Mouse (Mus musculus): ENCODE measurements at regions not wholly inside any gene's neighbourhood (a gene's known extent, or its start where the extent isn't known, plus 50 kb on each side); places are given as distances from the start of the nearest gene placed in this dataset.
"Not testable (repeated sequence)": the region's sequence is repeated elsewhere in the genome, so short reads cannot be mapped to it uniquely, and the experiment has no call there.

DNA sequence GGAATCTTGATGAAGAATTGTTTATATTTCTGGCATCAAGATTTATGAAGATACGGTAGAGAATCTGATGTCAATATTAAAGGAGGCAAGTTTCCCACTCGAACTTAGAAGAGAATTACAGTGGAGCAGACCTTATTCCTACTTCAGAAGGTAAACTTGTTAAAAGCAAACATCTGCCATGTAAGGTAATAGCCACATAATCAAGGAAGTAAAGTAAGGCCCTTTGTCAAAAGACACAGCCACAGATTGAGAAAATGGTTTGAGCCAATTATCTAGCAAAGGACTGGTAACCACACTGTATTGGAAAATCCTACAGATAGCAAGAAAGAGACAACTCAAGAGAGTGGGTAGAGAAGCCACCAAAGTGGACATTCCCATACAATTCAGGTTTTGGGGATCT, 111.4 kb upstream of the Gm5148 start:
- ATAC-seq (ENCODE audit: low TSS enrichment) = no peak

GRCm38 (mm10) chr3:37835135-37835534, 110.8 kb upstream of the Gm5148 start:
- no peak for ATAC-seq (ENCODE audit: low TSS enrichment)

DNA sequence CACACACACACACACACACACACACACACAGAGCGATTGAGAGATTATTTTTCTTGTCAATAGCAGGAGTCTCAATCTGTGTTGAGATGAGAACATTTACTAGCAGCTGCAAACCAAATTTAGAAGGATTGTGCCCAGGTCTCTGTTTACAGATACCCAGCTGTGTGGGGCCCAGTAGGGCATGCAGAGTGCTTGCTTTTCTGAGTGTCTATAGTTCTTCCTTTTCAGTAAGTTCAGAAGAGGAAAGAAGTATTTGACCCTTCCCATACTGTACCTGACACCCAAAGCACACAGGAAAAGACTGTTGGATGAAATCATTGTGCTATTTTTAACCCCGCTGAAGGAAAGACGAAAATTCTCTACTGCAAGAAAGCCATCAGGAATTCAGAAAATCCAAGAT, 110.3 kb upstream of the Gm5148 start:
- no peak for ATAC-seq (ENCODE audit: low TSS enrichment)

DNA sequence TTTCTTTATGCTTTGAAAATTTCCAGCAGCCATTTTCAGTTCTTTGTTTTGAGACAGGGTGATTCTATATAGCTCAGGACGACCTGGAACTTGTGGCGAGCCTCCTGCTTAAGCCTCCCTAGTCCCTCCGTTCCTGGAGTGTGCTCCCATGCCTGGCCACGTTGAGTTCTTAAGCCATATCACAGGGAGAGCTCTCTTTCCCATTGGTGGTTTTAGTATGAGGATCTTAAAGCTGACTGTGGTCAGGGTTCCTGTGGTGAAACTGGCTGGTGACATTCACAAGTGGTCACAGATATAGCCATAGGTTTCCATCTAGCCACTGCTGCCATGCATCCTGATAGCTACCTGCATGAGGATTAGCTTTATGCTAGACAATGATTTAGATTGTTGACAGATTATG, 109.1 kb upstream of the Gm5148 start:
- ATAC-seq (ENCODE audit: low TSS enrichment) = no peak

DNA sequence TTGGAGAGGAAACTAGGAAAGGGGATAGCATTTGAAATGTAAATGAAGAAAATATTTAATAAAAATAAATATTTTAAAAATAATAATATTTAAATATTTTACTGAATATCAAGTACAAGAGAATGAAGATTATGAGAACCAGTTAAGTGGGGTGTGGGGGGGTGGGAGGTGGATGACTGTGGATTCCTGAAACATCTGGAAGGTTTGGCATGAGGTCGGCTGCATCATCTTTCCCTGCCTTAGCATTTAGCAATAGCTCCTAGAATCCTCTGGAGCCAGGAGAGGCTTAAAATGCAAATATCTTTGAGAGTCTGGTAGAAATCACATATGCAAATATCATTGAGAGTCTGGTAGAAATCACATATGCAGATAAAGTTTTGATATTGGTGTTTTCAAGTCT, 103.3 kb upstream of the Gm5148 start:
- no peak for ATAC-seq (ENCODE audit: low TSS enrichment)

GRCm38 (mm10) chr3:37825602-37826001, 101.3 kb upstream of the Gm5148 start:
- ATAC-seq (ENCODE audit: low TSS enrichment) = no peak

- ATAC-seq (ENCODE audit: low TSS enrichment) = no peak
These were observed 100.4 kb upstream of the Gm5148 start for GRCm38 (mm10) chr3:37824681-37825080.

- no peak for ATAC-seq (ENCODE audit: low TSS enrichment)
These were observed 95.2 kb upstream of the Gm5148 start for GRCm38 (mm10) chr3:37819503-37819902.

GRCm38 (mm10) chr3:37817434-37817805, 93.1 kb upstream of the Gm5148 start:
- peak; percentile 44 for ATAC-seq (ENCODE audit: low TSS enrichment)

DNA sequence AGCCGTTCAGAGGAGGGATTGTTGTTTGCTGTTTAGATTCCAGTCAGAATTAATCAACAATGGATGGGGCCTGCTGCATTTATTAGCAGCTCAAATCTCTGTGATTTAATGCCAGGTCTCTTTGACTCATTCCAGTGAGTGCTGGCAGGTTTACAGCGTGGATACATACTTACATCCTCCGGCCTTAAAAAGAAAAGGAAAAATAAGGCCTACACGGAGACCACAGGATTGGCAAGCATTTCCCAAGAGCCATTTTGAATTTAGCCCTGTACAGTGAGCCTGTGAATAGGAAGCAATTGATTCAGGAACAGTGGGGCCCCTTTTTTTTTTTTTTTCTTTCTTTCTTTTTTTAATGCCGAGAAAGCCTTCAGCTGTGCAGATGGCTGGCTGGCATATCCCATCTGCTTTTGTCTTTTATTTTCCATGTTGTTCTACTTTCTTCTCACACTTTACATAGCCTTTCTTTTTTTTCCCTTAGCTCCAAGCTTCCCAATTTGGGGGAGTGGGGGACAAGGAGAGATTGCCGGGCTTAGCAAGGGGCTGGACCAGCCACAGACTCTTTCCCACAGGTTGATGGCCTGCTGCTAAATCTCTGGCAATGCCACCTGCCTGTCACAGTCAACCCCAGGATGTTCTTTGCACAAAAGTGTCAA, 92.6 kb upstream of the Gm5148 start:
- ATAC-seq (ENCODE audit: low TSS enrichment) = peak; percentile 66

- no peak for ATAC-seq (ENCODE audit: low TSS enrichment)
These were observed 91.5 kb upstream of the Gm5148 start for GRCm38 (mm10) chr3:37815771-37816170.

- ATAC-seq (ENCODE audit: low TSS enrichment) = no peak
These were observed 88.6 kb upstream of the Gm5148 start for GRCm38 (mm10) chr3:37812936-37813335.

DNA sequence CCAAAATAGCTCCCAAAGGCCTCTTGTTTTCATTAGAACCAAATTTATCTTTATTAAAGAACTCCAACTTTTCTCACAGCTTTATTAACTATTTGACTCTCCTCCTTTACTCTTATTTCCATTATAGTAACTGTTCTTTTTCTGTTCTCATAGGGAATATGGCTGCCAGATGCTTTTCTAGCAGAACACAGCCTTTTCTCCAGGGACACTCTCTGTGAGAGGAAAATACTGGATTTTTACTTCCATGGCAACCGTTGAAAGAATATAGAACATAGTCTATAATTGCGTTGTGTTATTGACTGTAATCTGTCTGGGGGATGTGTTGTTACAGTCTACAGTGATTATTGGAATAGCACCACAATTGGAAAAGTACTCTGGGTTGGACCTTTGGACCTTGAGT, 87.1 kb upstream of the Gm5148 start:
- ATAC-seq (ENCODE audit: low TSS enrichment) = no peak

DNA sequence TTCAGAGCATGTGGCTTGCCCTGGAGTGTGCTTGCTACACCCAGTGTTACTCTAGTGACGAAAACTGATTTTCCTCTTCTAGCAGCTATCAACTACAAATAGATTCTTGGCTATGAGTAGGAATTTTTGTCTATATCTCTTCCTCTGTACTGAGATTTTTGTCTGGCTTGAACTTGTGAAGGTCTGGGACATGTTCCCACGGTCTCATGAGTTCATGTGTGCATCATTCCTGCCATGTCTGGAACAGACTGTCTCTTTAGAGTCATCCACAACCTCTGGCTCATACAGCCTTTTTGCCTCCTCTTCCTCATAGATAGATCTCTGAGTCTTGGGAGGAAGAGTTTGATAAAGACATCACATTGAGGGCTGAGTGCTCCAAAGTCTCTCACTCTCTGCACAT, 86.5 kb upstream of the Gm5148 start:
- no peak for ATAC-seq (ENCODE audit: low TSS enrichment)

DNA sequence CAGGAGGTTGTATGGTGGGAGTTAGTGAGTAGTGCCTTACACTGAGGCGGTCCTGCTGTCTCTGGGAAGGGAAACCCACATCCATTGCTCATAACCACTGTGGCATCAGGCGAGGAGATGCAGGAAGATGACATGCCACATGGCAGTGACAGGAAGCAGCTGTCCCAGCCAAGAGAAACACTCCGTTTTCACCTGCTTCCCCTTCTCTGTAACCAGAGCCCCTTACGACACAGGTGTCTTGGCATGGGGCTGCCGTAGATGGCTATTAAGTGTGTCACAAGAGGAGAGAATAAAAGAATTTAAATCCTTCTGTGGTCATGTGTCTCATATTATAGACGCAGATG, 81.5 kb upstream of the Gm5148 start:
- ATAC-seq (ENCODE audit: low TSS enrichment) = peak; percentile 58; the same call in 1 of the 2 replicates

DNA sequence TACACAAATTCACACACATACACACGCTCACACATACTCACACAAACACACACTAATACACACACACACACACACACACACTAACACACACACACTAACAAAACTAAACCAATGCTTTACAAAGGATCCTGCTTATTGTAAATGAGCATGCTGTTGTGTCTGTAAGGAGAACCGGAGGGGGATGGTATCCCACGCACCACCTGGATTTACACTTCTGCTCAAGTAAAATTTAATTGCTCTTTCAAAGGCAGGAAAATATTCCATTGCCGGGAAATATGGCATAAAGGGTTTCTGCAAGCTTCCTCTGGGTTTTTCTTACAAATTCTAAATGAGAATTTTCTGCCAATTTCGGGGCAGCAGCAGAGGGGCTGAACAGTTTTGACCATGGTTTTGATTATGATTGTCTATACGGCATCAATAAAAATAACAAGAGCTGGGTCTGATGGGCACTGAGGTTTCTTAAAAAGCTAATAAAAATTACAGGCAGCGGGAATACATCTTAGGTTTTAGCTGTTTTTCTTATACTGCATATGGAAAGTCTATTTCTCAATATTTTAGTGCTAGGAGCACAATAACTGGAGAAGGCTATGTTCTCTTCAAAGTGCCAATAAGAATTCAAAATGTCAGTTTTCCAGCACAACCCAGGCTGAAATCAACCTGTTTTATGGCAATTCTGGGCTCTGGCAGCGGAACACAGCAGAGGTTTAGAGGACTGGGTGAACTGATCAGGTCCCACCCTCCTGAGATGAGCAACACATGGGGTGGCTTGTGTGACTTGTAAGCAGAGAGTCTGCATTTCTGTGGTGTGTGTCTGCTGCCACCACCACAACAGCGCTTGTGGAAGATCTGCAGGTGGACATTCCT, 80.9 kb upstream of the Gm5148 start:
- peak; percentile 80 for ATAC-seq (ENCODE audit: low TSS enrichment)

- ATAC-seq (ENCODE audit: low TSS enrichment) = peak; percentile 8; the same call in 1 of the 2 replicates
These were observed 80.0 kb upstream of the Gm5148 start for GRCm38 (mm10) chr3:37804261-37804660.

DNA sequence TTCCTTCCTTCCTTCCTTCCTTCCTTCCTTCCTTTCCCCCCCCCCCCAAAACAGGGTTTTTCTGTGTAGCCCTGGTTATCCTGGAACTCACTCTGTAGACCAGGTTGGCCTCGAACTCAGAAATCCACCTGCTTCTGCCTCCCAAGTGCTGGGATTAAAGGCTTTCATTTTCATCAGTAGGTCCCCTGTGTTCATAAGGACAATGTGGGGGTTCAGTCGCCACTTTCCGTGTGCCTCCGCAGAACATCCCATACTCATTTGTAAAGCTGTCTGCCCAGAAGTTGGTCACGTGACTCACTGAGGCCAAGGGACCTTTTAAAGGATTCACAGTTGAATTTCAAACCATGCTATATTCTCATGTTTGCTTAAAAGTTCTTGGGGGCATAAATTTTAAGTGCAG, 79.5 kb upstream of the Gm5148 start:
- ATAC-seq (ENCODE audit: low TSS enrichment) = not testable (repeated sequence)

DNA sequence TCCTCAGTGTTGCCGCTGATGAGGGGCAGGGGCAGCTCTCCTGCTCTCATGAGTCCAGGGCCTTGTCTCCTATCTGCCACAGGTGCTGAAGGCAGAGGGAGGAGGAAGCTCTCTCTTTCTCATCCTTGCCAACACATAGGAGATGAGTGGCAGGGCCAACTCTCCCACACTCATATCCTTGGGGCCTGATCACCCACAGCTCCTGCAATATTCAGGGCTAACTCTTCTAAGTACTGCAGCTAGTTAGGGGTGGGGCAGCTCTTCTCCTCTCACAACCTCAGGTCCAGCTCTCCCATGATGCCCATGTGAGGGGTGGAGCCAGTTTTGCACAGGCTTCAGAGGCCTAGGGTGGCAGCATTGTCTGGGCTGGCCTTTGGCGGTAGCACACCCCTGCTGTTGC, 77.3 kb upstream of the Gm5148 start:
- ATAC-seq (ENCODE audit: low TSS enrichment) = no peak

GRCm38 (mm10) chr3:37799809-37800208, 75.5 kb upstream of the Gm5148 start:
- no peak for ATAC-seq (ENCODE audit: low TSS enrichment)

DNA sequence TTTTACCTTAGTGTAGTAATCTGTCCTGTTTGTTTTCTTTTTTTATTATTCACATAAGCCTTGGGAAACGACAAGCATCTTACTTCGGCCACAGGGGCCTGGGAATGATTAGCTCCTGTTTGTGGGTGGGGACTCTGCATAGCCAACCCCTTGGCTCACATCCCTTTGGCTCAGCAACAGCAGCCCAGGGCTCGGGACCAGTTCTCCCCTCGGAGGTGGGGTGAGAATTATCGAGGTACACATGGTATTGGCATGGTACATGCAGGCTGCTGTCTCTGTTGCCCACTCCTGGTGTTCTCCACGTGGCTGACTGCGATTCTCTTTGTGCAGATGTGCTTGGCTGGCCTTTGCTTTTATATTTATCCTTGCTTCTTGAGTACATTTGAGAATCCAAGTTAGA, 65.4 kb upstream of the Gm5148 start:
- no peak for ATAC-seq (ENCODE audit: low TSS enrichment)

DNA sequence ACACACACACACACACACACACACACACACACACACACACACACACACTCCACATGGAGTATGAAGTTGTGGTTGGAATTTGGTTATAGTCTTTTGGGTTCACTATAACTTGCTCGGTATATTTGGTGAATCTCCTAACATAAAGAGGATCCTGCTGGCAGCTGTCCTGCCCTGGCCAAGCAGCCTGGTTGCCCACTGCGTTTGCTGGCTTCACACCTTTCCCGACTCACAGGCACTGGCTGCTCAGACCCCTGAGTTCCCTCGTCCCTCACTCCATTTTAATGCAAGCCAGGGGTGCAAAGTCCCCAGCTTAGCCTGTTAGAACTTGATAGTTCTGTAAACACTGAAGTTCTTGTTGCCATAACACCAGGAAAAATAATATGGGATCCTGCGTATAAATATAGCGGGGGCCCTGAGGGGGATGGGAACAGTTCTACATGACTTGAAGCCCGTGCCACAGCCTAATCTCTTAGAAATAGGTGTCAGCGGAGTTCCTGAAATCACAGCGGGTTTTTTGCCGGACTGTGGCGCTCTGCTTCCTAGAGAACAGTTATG, 64.9 kb upstream of the Gm5148 start:
- ATAC-seq (ENCODE audit: low TSS enrichment) = no peak

DNA sequence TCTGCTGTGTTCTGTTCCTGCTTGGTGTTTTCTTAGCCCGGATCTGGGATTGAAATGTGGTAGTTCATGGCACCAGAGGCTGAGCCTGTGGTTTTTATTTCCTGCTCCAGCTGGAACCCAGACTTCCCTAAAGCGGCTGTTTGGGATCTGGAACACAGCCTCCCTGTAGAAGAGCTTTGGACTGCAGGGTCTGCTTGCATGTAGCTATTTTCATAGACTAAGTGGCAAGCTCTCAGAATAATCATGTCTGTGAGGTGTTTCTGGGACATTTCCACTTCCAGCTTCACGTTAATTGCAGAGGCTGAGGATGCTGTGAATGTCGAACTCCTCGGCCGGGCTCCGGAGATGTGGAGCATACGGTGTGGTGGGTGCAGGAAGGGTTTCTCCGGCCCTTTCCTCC, 64.1 kb upstream of the Gm5148 start:
- ATAC-seq (ENCODE audit: low TSS enrichment) = peak; percentile 85
